Mouse (Mus musculus): Measurements from ENCODE around the gene Pgap3.

DNA sequence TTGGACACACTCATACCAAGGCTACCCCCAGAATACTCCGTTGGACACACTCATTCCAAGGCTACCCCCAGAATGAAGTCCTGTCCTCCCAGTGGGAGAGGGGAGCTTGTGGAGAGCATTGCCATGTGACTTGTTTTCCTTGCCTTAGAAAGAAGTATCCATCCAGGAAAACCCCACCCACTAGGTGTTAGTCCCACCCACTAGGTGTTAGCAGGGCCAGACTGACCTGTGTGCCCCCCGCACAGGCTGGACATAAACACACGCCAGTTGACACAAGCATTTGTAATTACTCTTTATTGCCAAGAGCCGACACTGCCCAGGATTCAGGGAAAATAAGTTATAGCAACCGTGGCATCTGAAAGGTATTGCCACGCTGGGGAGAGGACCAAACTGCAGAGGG lies 37.2 kb upstream of the Pgap3 start:
- TF ChIP-seq CTCF (IDR thresholded peaks at IDR 0.05; ENCODE audit: extremely low read depth, insufficient read depth, insufficient read length, insufficient replicate concordance) (no peak), POLR2A (IDR thresholded peaks at IDR 0.05; ENCODE audit: low read depth, low read length) (no peak)
